Mouse (Mus musculus) heart, postnatal 0 days (tissue): ENCODE results near the gene Spata1. TPM values are rescaled to one million over a fixed set of nuclear protein-coding genes. Genes with fewer than 3 reads are reported as not detected.

Source experiments
- ATAC-seq: fragments of 200-750 bp; cut with Nextera tagmentation; 2 replicates; pipeline ENCODE4 v1.8.0; 2017; ENCODE audit warnings: low read depth, moderate number of reproducible peaks, moderate library complexity; ENCODE audit not compliant: insufficient read depth
- DNase-seq: peaks from one replicate; pipeline ENCODE4 v3.0.0-alpha.2; 2016; ENCODE audit warnings: low spot score
- H3K27ac ChIP-seq: fragments of 300-500 bp; sonication (generic); 2 replicates; pipeline ENCODE4 v1.5.1; 2014; ENCODE audit warnings: low read depth, mild to moderate bottlenecking
- H3K27me3 ChIP-seq: fragments of 300-500 bp; sonication (generic); 2 replicates; pipeline ENCODE4 v1.6.1; 2014; ENCODE audit warnings: low read length, mixed read lengths; ENCODE audit not compliant: control insufficient read depth, insufficient read depth
- H3K36me3 ChIP-seq: fragments of 300-500 bp; sonication (generic); replicated peaks from 2 replicates; pipeline ENCODE4 v1.6.1; 2014; ENCODE audit warnings: low read length, mixed read lengths; ENCODE audit not compliant: control insufficient read depth, insufficient read depth
- H3K4me1 ChIP-seq: fragments of 300-500 bp; sonication (generic); 2 replicates; pipeline ENCODE4 v1.6.1; 2014; ENCODE audit warnings: antibody characterized with exemption; ENCODE audit not compliant: control insufficient read depth, insufficient read depth
- H3K4me2 ChIP-seq: fragments of 300-500 bp; sonication (generic); 2 replicates; pipeline ENCODE4 v1.6.1; 2014; ENCODE audit warnings: low read depth, mild to moderate bottlenecking, low read length, moderate library complexity
- H3K4me3 ChIP-seq: fragments of 300-500 bp; sonication (generic); 2 replicates; pipeline ENCODE4 v1.5.1; 2014; ENCODE audit warnings: low read depth, low read length
- H3K9ac ChIP-seq: fragments of 300-500 bp; sonication (generic); replicated peaks from 2 replicates; pipeline ENCODE4 v1.6.1; 2014; ENCODE audit warnings: low read depth, low read length, mixed read lengths
- H3K9me3 ChIP-seq: fragments of 300-500 bp; sonication (generic); replicated peaks from 2 replicates; pipeline ENCODE4 v1.6.1; 2016; ENCODE audit warnings: low read length; ENCODE audit not compliant: control insufficient read depth
- CTCF ChIP-seq: IDR thresholded peaks from 2 replicates; pipeline ENCODE4 v1.5.1; 2016; ENCODE audit warnings: antibody characterized with exemption, control low read depth, low read depth
- EP300 ChIP-seq: IDR thresholded peaks from 2 replicates; pipeline ENCODE4 v1.6.1; 2016; ENCODE audit warnings: antibody characterized with exemption, low read depth
- WGBS: fragments of 180-500 bp; shearing (Covaris S2); extraction: QIAGEN DNeasy Blood & Tissue Kit; methylation state at CpG from one replicate; pipeline ENCODE4 v1.1.7; 2014; 5-methylcytosine and 5-hydroxymethylcytosine counted together
- polyA plus RNA-seq: library from polyadenylated mRNA; unstranded; fragments of >200 nt; fragmentation: Nextera tagmentation; extraction: Ambion mirVana; gene quantifications from 2 replicates; pipeline ENCODE4 v1.2.1, GENCODE M21; 2015
- total RNA-seq: library from RNA; depleted of rRNA; stranded (reverse); fragments of >200 nt; gene quantifications from 2 replicates; pipeline ENCODE4 v1.2.3, GENCODE M21; 2014; ENCODE audit warnings: low replicate concordance

The Spata1 gene
- total and polyA plus RNA-seq, 2 experiments from 2014 or later: 0.23 to 4.1 TPM

GRCm38 (mm10) chr3:146474428-146474827 is 25.1 kb downstream of the Spata1 start:
- H3K4me1 ChIP-seq: no peaks in the 10 kb centered on the region
- no peak overlapping the region for H3K27ac ChIP-seq
- H3K27me3 ChIP-seq: no peaks in the 10 kb centered on the region
- no peak overlapping the region for H3K4me2 ChIP-seq
- H3K9ac ChIP-seq: no peak overlapping the region
- TF ChIP-seq EP300 (no peak), CTCF (no peak)
- no peak overlapping the region for H3K4me3 ChIP-seq
- no peaks in the 10 kb centered on the region for H3K36me3 ChIP-seq
- 83% methylated on average over 3 of the region's 3 CpGs for WGBS
- DNase-seq (no peak), ATAC-seq (no peak)
- H3K9me3 ChIP-seq: no peaks in the 10 kb centered on the region

GRCm38 (mm10) chr3:146473741-146474140 is 25.8 kb downstream of the Spata1 start:
- no peak for ATAC-seq
- TF ChIP-seq CTCF: no peak
- TF ChIP-seq EP300: no peak
- no peaks in the 10 kb centered on the region for H3K27me3 ChIP-seq
- H3K4me3 ChIP-seq: no peak overlapping the region
- H3K4me1 ChIP-seq: no peaks in the 10 kb centered on the region
- no peaks in the 10 kb centered on the region for H3K9me3 ChIP-seq
- no peak for DNase-seq
- H3K27ac ChIP-seq: no peak overlapping the region
- H3K36me3 ChIP-seq: no peaks in the 10 kb centered on the region
- no peak overlapping the region for H3K9ac ChIP-seq
- no peak overlapping the region for H3K4me2 ChIP-seq

- Histone ChIP-seq H3K4me1 (no peaks in the 10 kb centered on the region), H3K4me3 (no peak overlapping the region), H3K9ac (no peak overlapping the region), H3K27ac (no peak overlapping the region), H3K27me3 (no peaks in the 10 kb centered on the region), H3K36me3 (no peaks in the 10 kb centered on the region), H3K9me3 (no peaks in the 10 kb centered on the region), H3K4me2 (no peak overlapping the region)
- TF ChIP-seq CTCF: no peak
- TF ChIP-seq EP300: no peak
- WGBS: 77% methylated on average over 4 of the region's 4 CpGs
- ATAC-seq (no peak), DNase-seq (no peak)
These were observed 26.9 kb downstream of the Spata1 start for GRCm38 (mm10) chr3:146472657-146473056.

- no peak for DNase-seq
- Histone ChIP-seq H3K4me3 (no peak overlapping the region), H3K36me3 (0 out of 2 replicates have a peak, but pooled peaks cover 8% of the 10 kb centered on the region), H3K9me3 (no peaks in the 10 kb centered on the region), H3K27me3 (no peaks in the 10 kb centered on the region), H3K4me1 (no peaks in the 10 kb centered on the region), H3K4me2 (no peak overlapping the region), H3K9ac (no peak overlapping the region), H3K27ac (no peak overlapping the region)
- WGBS: 78% methylated on average over 2 of the region's 2 CpGs
- ATAC-seq: no peak
- no peak for TF ChIP-seq CTCF
- TF ChIP-seq EP300: no peak
These were observed 30.3 kb downstream of the Spata1 start for GRCm38 (mm10) chr3:146469226-146469625.

- ATAC-seq: no peak
- 49% methylated on average over 2 of the region's 2 CpGs for WGBS
These were observed 36.6 kb downstream of the Spata1 start for GRCm38 (mm10) chr3:146462939-146463338.

GRCm38 (mm10) chr3:146451375-146451774 is 48.2 kb downstream of the Spata1 start:
- TF ChIP-seq EP300 (no peak), CTCF (no peak)
- H3K4me2 ChIP-seq: peak overlapping the region; percentile 70; the same call in 1 of the 2 replicates
- 83% methylated on average over 5 of the region's 5 CpGs for WGBS

More at GRCm38 (mm10) chr3:146462939-146463338, 36.6 kb downstream of the Spata1 start:
- no peaks in the 10 kb centered on the region for H3K4me1 ChIP-seq
- H3K9ac ChIP-seq: no peak overlapping the region
- H3K9me3 ChIP-seq: no peaks in the 10 kb centered on the region
- no peak overlapping the region for H3K27ac ChIP-seq
- no peak for DNase-seq
- H3K4me3 ChIP-seq: no peak overlapping the region
- 0 out of 2 replicates have a peak, but pooled peaks cover 9% of the 10 kb centered on the region for H3K36me3 ChIP-seq
- H3K4me2 ChIP-seq: no peak overlapping the region
- TF ChIP-seq EP300 (no peak), CTCF (no peak)
- no peaks in the 10 kb centered on the region for H3K27me3 ChIP-seq

More at GRCm38 (mm10) chr3:146451375-146451774, 48.2 kb downstream of the Spata1 start:
- Histone ChIP-seq H3K27ac (no peak overlapping the region), H3K27me3 (no peaks in the 10 kb centered on the region), H3K36me3 (peaks cover 11% of the 10 kb centered on the region; the same call in 1 of the 2 replicates), H3K9ac (no peak overlapping the region), H3K9me3 (no peaks in the 10 kb centered on the region), H3K4me3 (no peak overlapping the region), H3K4me1 (peaks cover 8% of the 10 kb centered on the region)
- DNase-seq (no peak), ATAC-seq (no peak)
